Mouse (Mus musculus): ENCODE data around the gene Pip5k1b. TPM values are rescaled to one million over a fixed set of nuclear protein-coding genes. Genes with fewer than 3 reads are reported as not detected.

Pip5k1b gene
- polyA plus RNA-seq, 1 experiment from 2014 or later, result 22.1 TPM

DNA sequence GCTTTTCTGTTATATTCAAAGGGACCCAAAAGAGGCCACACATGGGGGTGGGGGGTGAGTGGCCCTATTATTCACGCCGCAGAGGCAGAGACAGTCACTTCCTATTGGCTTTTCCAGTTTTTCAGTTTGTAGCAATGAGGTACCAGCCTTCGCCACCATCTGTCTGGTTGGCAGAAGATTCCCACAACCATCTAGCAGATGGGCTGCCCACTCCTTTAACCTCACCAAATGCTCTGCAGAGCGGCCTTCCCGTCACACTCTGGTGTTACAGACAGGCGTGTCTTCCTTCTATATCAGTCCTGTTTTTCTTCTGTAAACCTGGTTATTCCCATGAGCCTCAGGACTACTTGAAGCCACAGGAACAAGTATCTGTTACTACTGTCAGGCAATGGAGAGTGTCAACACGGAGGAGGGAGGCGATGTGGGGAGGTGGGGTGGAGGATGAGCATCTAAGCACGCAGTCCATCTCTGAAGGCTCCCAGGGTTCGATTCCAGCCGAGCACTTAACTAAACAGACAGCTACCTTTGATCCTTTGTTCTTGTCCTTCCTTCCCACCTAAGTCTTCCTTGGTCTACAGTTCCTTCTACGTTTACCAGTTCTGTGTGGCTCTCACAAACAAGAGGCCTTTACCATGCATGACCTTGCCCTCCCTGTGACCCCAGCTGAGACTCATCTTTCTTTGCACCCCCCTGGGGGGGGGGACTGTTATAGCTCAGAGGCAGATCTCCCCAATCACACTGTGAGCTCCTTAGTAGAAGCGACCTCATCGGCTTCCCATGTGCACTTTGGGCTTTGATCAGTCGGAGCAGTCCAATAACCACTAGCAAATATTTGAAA lies 32.0 kb downstream of the Pip5k1b start:
- H3K27me3 ChIP-seq (replicated peaks; ENCODE audit: control insufficient read depth, insufficient read depth, low read length), result no peaks in the 10 kb centered on the region
- peaks cover 25% of the 10 kb centered on the region for H3K4me1 ChIP-seq (ENCODE audit: control insufficient read depth, insufficient read depth, low read length)
- no peak overlapping the region for H3K4me2 ChIP-seq (ENCODE audit: low read depth, low read length)
- H3K36me3 ChIP-seq (ENCODE audit: control insufficient read depth, insufficient read depth, low read length), result no peaks in the 10 kb centered on the region
- ATAC-seq, result no peak
- H3K9ac ChIP-seq (ENCODE audit: low read depth, low read length), result no peak overlapping the region
- 62% methylated on average over 15 of the region's 15 CpGs for WGBS
- no peaks in the 10 kb centered on the region for H3K9me3 ChIP-seq (ENCODE audit: control insufficient read depth, low read length)
- no peak overlapping the region for H3K4me3 ChIP-seq (ENCODE audit: low read length)
- H3K27ac ChIP-seq (ENCODE audit: low read length), result peak overlapping the region; percentile 71

DNA sequence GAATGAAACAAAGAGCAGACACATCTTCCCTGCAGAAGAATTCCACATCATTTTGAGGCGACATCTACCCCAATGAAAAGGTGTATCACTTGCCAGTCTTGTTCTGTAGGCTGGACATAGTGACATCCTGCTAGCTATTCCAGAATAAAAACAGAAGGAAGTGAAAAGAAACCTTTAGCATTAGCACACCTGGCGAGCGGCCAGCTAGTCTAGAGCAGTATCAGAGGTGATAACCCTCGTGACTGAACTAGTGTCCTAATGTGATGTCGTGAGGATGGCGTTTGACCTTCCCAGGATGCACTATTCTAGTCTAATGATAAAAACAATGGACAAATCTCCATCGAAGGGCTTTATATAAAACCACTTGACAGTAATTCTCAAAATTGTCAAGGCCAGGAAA lies 33.7 kb downstream of the Pip5k1b start:
- ATAC-seq, result no peak
- Histone ChIP-seq H3K27me3 (replicated peaks; ENCODE audit: control insufficient read depth, insufficient read depth, low read length) (no peaks in the 10 kb centered on the region), H3K4me2 (ENCODE audit: low read depth, low read length) (no peak overlapping the region), H3K4me1 (ENCODE audit: control insufficient read depth, insufficient read depth, low read length) (peaks cover 20% of the 10 kb centered on the region; the same call in 1 of the 2 replicates), H3K9ac (ENCODE audit: low read depth, low read length) (no peak overlapping the region), H3K27ac (ENCODE audit: low read length) (no peak overlapping the region), H3K9me3 (ENCODE audit: control insufficient read depth, low read length) (no peaks in the 10 kb centered on the region), H3K36me3 (ENCODE audit: control insufficient read depth, insufficient read depth, low read length) (no peaks in the 10 kb centered on the region), H3K4me3 (ENCODE audit: low read length) (no peak overlapping the region)
- WGBS, result 66% methylated on average over 7 of the region's 7 CpGs

DNA sequence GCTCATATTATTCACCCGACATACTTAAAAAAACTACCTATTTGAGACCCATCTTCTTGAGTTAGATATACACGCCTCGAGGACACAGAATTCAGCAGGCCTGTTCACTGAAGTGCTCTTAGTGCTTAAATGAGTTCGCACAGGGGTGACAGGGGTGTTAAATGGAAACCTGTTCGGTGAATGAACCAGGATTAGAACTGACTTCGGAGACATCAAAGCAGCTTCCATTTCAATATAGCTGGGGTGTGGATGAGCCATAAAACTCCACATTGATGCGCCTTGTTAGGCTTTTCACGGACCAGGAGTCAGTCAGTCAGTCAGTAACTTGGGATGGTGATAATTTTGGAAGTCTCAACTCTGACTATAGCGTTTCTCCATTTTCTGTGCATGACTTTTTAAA lies 34.5 kb downstream of the Pip5k1b start:
- Histone ChIP-seq H3K9ac (ENCODE audit: low read depth, low read length) (no peak overlapping the region), H3K27me3 (replicated peaks; ENCODE audit: control insufficient read depth, insufficient read depth, low read length) (no peaks in the 10 kb centered on the region), H3K4me2 (ENCODE audit: low read depth, low read length) (no peak overlapping the region), H3K4me1 (ENCODE audit: control insufficient read depth, insufficient read depth, low read length) (peaks cover 13% of the 10 kb centered on the region; the same call in 1 of the 2 replicates), H3K4me3 (ENCODE audit: low read length) (no peak overlapping the region), H3K27ac (ENCODE audit: low read length) (peak overlapping the region; percentile 55), H3K36me3 (ENCODE audit: control insufficient read depth, insufficient read depth, low read length) (no peaks in the 10 kb centered on the region), H3K9me3 (ENCODE audit: control insufficient read depth, low read length) (no peaks in the 10 kb centered on the region)
- ATAC-seq, result peak; percentile 18; the same call in 1 of the 2 replicates
- 55% methylated on average over 9 of the region's 9 CpGs for WGBS

DNA sequence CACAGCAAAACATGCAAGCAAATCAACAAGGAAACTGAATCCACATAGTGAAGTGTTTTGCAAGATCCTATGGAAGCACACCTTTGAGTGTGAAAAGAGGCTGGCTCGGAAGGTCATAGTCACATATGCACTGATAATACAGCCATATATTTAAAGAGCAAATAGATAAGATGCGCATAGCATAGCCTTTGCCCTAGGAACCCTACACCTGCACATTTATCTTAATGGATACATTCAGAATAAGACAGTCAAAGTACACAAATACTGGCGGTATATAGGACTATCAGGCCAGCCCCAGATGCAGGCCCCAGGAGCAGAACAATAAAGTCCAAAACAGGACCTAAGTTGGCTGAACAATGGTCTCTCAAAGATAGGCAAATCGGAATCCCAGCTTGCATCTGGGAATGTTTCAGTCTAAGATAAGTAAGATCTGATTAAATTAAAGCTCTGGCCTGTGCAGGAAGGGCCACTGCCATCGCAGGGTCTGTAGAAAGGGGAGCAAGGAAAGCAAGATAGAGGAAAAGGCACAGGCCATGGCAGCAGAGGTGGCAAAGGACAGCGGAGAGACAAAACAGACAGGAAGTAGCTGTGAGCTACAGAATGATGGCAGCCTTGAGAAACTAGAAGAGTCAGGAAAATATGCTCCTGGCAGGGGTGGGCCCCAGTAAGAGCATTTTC lies 35.8 kb downstream of the Pip5k1b start:
- Histone ChIP-seq H3K9ac (ENCODE audit: low read depth, low read length) (no peak overlapping the region), H3K36me3 (ENCODE audit: control insufficient read depth, insufficient read depth, low read length) (no peaks in the 10 kb centered on the region), H3K4me1 (ENCODE audit: control insufficient read depth, insufficient read depth, low read length) (peaks cover 13% of the 10 kb centered on the region; the same call in 1 of the 2 replicates), H3K4me3 (ENCODE audit: low read length) (no peak overlapping the region), H3K27ac (ENCODE audit: low read length) (peak overlapping the region; percentile 85), H3K4me2 (ENCODE audit: low read depth, low read length) (no peak overlapping the region), H3K9me3 (ENCODE audit: control insufficient read depth, low read length) (no peaks in the 10 kb centered on the region), H3K27me3 (replicated peaks; ENCODE audit: control insufficient read depth, insufficient read depth, low read length) (no peaks in the 10 kb centered on the region)
- WGBS, result 62% methylated on average over 6 of the region's 6 CpGs
- ATAC-seq, result peak; percentile 82

DNA sequence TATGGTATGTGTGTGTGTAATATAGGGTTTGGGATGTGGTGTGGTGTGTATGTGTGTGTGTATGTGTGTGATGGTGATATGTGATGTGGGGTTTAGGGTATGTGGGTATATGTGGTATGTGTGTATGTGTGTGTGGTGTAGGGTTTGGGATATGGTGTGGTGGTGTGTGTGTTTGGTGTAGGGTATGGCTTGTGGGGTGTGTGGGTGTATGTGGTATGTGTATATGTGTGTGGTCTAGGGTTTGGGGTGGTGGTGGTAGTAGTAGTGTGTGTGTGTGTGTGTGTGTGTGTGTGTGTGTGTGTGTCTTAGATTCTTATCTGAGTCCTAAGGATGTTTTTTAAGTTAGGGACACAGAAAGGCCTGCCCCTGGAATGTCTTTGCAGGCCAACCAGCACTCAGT lies 37.3 kb downstream of the Pip5k1b start:
- Histone ChIP-seq H3K4me3 (ENCODE audit: low read length) (no peak overlapping the region), H3K36me3 (ENCODE audit: control insufficient read depth, insufficient read depth, low read length) (no peaks in the 10 kb centered on the region), H3K9me3 (ENCODE audit: control insufficient read depth, low read length) (no peaks in the 10 kb centered on the region), H3K9ac (ENCODE audit: low read depth, low read length) (no peak overlapping the region), H3K27me3 (replicated peaks; ENCODE audit: control insufficient read depth, insufficient read depth, low read length) (no peaks in the 10 kb centered on the region), H3K27ac (ENCODE audit: low read length) (no peak overlapping the region), H3K4me2 (ENCODE audit: low read depth, low read length) (no peak overlapping the region), H3K4me1 (ENCODE audit: control insufficient read depth, insufficient read depth, low read length) (peaks cover 16% of the 10 kb centered on the region)
- no peak for ATAC-seq

DNA sequence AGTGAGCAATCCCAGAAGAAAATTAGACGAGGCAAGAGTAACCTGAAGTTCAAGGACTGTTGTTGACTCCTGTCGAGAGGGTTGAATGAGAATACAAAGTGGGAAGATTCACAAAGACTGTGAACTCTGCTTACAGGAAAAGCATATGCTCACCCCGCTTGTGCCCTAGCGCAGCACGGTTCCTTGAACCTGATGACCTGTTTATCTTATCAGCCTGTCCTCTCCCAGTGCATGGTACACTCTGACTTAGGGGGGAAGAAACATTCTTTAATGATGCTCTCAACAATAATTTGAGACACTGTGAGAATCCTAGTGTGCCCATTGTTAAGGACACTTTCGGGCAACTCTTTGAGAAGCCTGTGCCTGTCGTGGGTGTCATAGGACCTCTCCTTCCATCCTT lies 38.6 kb downstream of the Pip5k1b start:
- H3K27ac ChIP-seq (ENCODE audit: low read length), result no peak overlapping the region
- H3K9ac ChIP-seq (ENCODE audit: low read depth, low read length), result no peak overlapping the region
- peaks cover 23% of the 10 kb centered on the region for H3K4me1 ChIP-seq (ENCODE audit: control insufficient read depth, insufficient read depth, low read length)
- no peak overlapping the region for H3K4me3 ChIP-seq (ENCODE audit: low read length)
- 49% methylated on average over 7 of the region's 7 CpGs for WGBS
- H3K9me3 ChIP-seq (ENCODE audit: control insufficient read depth, low read length), result no peaks in the 10 kb centered on the region
- H3K4me2 ChIP-seq (ENCODE audit: low read depth, low read length), result no peak overlapping the region
- no peak for ATAC-seq
- H3K36me3 ChIP-seq (ENCODE audit: control insufficient read depth, insufficient read depth, low read length), result no peaks in the 10 kb centered on the region
- no peaks in the 10 kb centered on the region for H3K27me3 ChIP-seq (replicated peaks; ENCODE audit: control insufficient read depth, insufficient read depth, low read length)

DNA sequence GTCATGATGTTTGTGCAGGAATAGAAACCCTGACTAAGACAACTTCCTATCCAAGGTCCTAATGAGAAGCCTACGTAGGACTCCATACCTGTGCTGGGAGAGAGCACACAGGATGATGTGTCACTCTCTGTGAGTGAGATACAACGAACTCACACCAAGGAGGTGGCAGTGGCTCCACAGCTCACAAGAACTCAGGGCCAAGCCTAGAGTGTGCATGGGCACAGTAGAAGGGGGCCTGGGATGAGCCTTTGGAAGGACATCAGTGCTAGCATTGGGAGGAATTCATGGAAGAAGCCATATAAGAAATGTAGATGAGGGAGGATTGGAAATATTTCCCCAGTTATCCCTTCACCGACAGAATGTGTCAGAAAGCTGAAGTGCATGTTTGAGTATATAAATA lies 39.7 kb downstream of the Pip5k1b start:
- 73% methylated on average over 3 of the region's 3 CpGs for WGBS

DNA sequence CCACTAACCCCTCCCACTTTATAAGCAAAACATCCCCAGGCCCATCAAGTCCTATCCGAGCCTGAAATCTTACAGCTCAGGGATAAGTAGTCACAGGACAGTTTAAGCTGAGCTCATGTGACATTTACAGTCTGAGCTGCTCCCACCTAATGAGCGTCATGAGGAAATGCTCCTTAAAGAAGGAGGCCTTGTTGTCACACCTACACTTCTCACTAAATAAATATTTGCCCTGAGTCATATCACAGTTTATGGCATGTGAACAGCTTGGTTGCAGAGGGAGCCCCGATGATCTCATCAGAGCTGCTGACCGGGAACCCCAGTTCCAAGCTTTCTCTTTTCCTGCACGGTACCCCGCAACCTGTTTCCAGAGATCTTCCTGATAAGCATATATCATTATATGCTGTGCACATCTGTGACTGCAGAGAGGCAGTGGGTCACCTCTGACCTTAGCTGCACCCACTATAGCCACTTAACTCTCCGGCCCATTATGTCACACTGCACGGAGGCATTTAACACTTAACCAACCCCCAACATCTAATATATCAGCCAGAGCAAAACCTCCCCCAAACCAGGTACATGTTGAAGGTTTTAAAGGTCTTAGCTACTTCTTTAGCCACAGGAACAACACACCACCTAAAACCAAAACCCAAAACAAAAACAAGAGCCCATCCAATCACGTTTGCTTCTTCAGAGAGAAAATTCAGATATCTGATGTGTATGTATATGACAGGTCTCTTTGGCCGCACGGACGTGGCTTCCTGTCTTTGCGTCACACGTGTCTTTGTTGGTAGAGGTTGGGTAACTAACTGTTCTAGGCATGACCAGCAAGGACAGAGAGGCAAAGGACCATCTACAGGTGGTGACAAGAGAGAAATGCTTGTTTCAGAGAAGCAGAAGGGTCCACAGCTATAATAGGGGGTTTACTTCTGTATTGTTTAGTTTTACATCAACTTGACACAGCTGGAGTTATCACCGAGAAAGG lies 40.7 kb downstream of the Pip5k1b start:
- no peak overlapping the region for H3K4me3 ChIP-seq (ENCODE audit: low read length)
- H3K27ac ChIP-seq (ENCODE audit: low read length), result peak overlapping the region; percentile 82
- no peaks in the 10 kb centered on the region for H3K9me3 ChIP-seq (ENCODE audit: control insufficient read depth, low read length)
- peak overlapping the region; percentile 30 for H3K4me2 ChIP-seq (ENCODE audit: low read depth, low read length)
- H3K9ac ChIP-seq (ENCODE audit: low read depth, low read length), result no peak overlapping the region
- WGBS, result 65% methylated on average over 15 of the region's 15 CpGs
- H3K27me3 ChIP-seq (replicated peaks; ENCODE audit: control insufficient read depth, insufficient read depth, low read length), result no peaks in the 10 kb centered on the region
- no peaks in the 10 kb centered on the region for H3K36me3 ChIP-seq (ENCODE audit: control insufficient read depth, insufficient read depth, low read length)
- peak; percentile 88 for ATAC-seq
- peaks cover 20% of the 10 kb centered on the region for H3K4me1 ChIP-seq (ENCODE audit: control insufficient read depth, insufficient read depth, low read length)

More for the DNA sequence above, 39.7 kb downstream of the Pip5k1b start:
- Histone ChIP-seq H3K4me1 (ENCODE audit: control insufficient read depth, insufficient read depth, low read length) (peaks cover 23% of the 10 kb centered on the region), H3K4me3 (ENCODE audit: low read length) (no peak overlapping the region), H3K36me3 (ENCODE audit: control insufficient read depth, insufficient read depth, low read length) (no peaks in the 10 kb centered on the region), H3K9ac (ENCODE audit: low read depth, low read length) (no peak overlapping the region), H3K4me2 (ENCODE audit: low read depth, low read length) (no peak overlapping the region), H3K27ac (ENCODE audit: low read length) (no peak overlapping the region), H3K9me3 (ENCODE audit: control insufficient read depth, low read length) (no peaks in the 10 kb centered on the region), H3K27me3 (replicated peaks; ENCODE audit: control insufficient read depth, insufficient read depth, low read length) (no peaks in the 10 kb centered on the region)
- ATAC-seq, result no peak
